Mouse (Mus musculus): ENCODE measurements around the gene Hsf2bp. TPM values are rescaled to one million over a fixed set of nuclear protein-coding genes. Genes with fewer than 3 reads are reported as not detected.
A peak's percentile ranks its signal among the peaks of the same experiment; 100 is the strongest.

Gene Hsf2bp
- total and polyA plus RNA-seq, 3 experiments, result 0.34 to 1.0 (median 0.75) TPM

- TF ChIP-seq IRF4 (IDR thresholded peaks at IDR 0.05; ENCODE audit: low read depth, low read length) (peak; percentile 25; the same call in 1 of the 2 replicates), RCOR1 (conservative IDR thresholded peaks at IDR 0.05; ENCODE audit: low read depth, low read length) (0 out of 2 replicates have a peak, but pooled peaks have one; percentile 22), ZC3H11A (IDR thresholded peaks at IDR 0.05; ENCODE audit: low read depth, low read length) (peak; percentile 100), UBTF (IDR thresholded peaks at IDR 0.05; ENCODE audit: low read depth, low read length) (no peak), ETS1 (conservative IDR thresholded peaks at IDR 0.05; ENCODE audit: low read depth, low read length) (no peak), MAFK (IDR thresholded peaks at IDR 0.05; ENCODE audit: insufficient replicate concordance, low read length) (no peak), BHLHE40 (IDR thresholded peaks at IDR 0.05; ENCODE audit: low read depth, low read length) (peak; percentile 27; the same call in 1 of the 2 replicates), TCF12 (IDR thresholded peaks at IDR 0.05; ENCODE audit: low read depth, low read length) (peak; percentile 54; the same call in 1 of the 2 replicates), MAX (IDR thresholded peaks at IDR 0.05; ENCODE audit: low read length) (peak; percentile 39; the same call in 1 of the 2 replicates), ZNF384 (IDR thresholded peaks at IDR 0.05; ENCODE audit: low read depth, low read length) (no peak), MXI1 (IDR thresholded peaks at IDR 0.05; ENCODE audit: low read depth, low read length) (peak; percentile 56; the same call in 1 of the 2 replicates), MAZ (IDR thresholded peaks at IDR 0.05; ENCODE audit: low read depth, low read length) (0 out of 2 replicates have a peak, but pooled peaks have one; percentile 6), CHD2 (IDR thresholded peaks at IDR 0.05; ENCODE audit: low read length) (no peak), JUND (conservative IDR thresholded peaks at IDR 0.05; ENCODE audit: low read depth, low read length) (peak; percentile 51), PAX5 (IDR thresholded peaks at IDR 0.05; ENCODE audit: low read length) (no peak), E2F4 (IDR thresholded peaks at IDR 0.05; ENCODE audit: insufficient replicate concordance, low read depth, low read length) (0 out of 2 replicates have a peak, but pooled peaks have one; percentile 40), USF2 (conservative IDR thresholded peaks at IDR 0.05; ENCODE audit: low read depth, low read length) (no peak), TBP (conservative IDR thresholded peaks at IDR 0.05; ENCODE audit: low read depth, low read length) (no peak)
These were observed 10.8 kb downstream of the Hsf2bp start (continued) for GRCm38 (mm10) chr17:32025386-32025785.

- dilution Hi-C loops (cut with MboI; ENCODE audit: extremely low pct_ligation_motif_present, extremely low pct_unique_long_range_greater_than_20kb, low sequenced_read_pairs), result no loop called here
- H3K79me2 ChIP-seq (replicated peaks; ENCODE audit: control insufficient read depth, extremely low read depth, insufficient read depth, poor library complexity, severe bottlenecking), result no peaks in the 10 kb centered on the region
- 0 out of 2 replicates have a peak, but pooled peaks have one; percentile 39 for TF ChIP-seq BHLHE40 (IDR thresholded peaks at IDR 0.05; ENCODE audit: low read depth, low read length)
- no peak; the same call in 1 of the 2 replicates for TF ChIP-seq RAD21 (IDR thresholded peaks at IDR 0.05; ENCODE audit: low read depth, low read length)
- TF ChIP-seq CHD2 (IDR thresholded peaks at IDR 0.05; ENCODE audit: low read length), result no peak
These were observed 11.5 kb downstream of the Hsf2bp start for GRCm38 (mm10) chr17:32024671-32025073.

More at GRCm38 (mm10) chr17:32024671-32025073, 11.5 kb downstream of the Hsf2bp start:
- H3K27ac ChIP-seq (ENCODE audit: insufficient read depth, low read depth), result no peak overlapping the region
- H3K4me2 ChIP-seq (ENCODE audit: insufficient read depth, low read depth, poor library complexity, severe bottlenecking), result no peak overlapping the region
- H3K4me3 ChIP-seq (replicated peaks in 1 of 3; ENCODE audit: low read depth in 2 of 3, low read length in 2 of 3, poor library complexity in 1 of 3), result no peak overlapping the region
- in situ Hi-C loops (cut with MboI; ENCODE audit: low pct_ligation_motif_present, low pct_unique_long_range_greater_than_20kb, low sequenced_read_pairs), result loop anchor here (5.0 to 10.0 kb wide), 3 partner anchors 152 to 490 kb away; no protein-coding TSS in a partner anchor
- H3K9ac ChIP-seq (ENCODE audit: insufficient read depth, low read depth), result 0 out of 2 replicates have a peak overlapping the region, but pooled peaks have one; percentile 20
- H3K36me3 ChIP-seq (replicated peaks in 1 of 2; ENCODE audit: control insufficient read depth in 1 of 2, insufficient read depth in 1 of 2, low read length in 1 of 2), result no peaks in the 10 kb centered on the region
- DNase-seq (ENCODE audit: extremely low read depth), result no peak
- H3K4me1 ChIP-seq (ENCODE audit: control insufficient read depth in 1 of 2, insufficient read depth in 2 of 2), result peaks cover 12 to 29% of the 10 kb centered on the region in 2 experiments
- H3K9me3 ChIP-seq (replicated peaks; ENCODE audit: low read length), result no peaks in the 10 kb centered on the region
- no peaks in the 10 kb centered on the region for H3K27me3 ChIP-seq (replicated peaks)

Data from CH12.LX (cell line).